Mouse (Mus musculus) kidney, postnatal 25 days (tissue): ENCODE results near the gene Orai3.
A peak's percentile ranks its signal among the peaks of the same experiment; 100 is the strongest.

Source experiments
- DNase-seq, 2 experiments: peaks; one replicate each; pipeline ENCODE4 v3.0.0; 2021; ENCODE audit warnings: mixed read lengths in 2 of 2

Orai3 gene

GRCm38 (mm10) chr7:127799738-127800137 lies 30.1 kb downstream of the Orai3 start:
- DNase-seq: peak in 1 of 2 experiments; percentile 31

DNA sequence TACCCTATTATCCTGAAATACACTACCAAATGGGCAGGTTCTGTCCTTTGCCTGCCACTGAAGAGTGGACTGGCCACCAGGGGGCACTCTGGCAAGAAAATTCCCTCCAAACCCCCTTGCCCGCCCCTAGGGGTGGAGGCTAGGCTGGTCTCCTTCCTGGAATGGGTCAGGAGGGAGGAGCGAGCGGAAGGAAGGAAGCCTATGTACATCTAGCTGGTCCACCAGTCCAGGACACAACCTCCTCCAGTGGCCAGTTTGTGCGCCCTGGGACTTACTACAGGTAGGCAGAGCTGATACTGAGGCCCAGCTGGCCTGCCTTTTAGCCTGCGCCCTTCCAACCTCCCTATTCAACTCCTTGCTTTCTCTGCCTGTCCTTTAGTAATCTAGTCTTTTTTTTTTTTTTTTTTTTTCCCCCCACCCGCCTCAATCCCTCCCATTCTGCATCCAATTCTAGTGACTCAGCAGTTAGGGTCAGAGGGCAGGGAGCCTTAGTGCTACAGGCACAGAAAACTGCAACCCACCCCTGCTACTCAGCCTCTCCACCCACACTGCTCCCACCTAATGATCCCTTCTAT lies 30.9 kb downstream of the Orai3 start, which contains the start of gene Hsd3b7:
TSS of gene Hsd3b7 (plus strand) at position 170 of the 575 bp plus-strand sequence.
- DNase-seq: peak; percentile 96

GRCm38 (mm10) chr7:127801010-127801621 lies 31.5 kb downstream of the Orai3 start:
- DNase-seq: peak in 1 of 2 experiments; percentile 58

DNA sequence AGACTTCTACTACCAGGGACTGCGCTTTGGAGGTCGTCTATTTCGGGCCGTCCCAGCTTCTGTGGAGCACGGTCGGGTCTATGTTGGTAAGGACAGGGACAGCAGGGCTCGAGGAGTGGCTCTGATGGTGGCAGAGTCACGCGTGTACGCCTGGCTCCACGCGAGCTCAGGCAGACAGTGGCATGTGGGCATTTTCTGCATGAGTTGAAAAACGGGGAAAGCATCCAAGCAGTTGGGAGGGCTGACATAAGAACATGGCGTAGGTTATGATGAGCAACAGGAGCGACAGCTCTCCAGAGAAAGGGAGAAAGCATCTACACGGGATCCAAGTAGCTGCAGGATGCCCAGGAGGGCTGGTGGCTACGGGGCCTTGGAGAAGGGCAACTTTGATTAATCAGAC lies 32.7 kb downstream of the Orai3 start:
- peak in 1 of 2 experiments; percentile 43 for DNase-seq

DNA sequence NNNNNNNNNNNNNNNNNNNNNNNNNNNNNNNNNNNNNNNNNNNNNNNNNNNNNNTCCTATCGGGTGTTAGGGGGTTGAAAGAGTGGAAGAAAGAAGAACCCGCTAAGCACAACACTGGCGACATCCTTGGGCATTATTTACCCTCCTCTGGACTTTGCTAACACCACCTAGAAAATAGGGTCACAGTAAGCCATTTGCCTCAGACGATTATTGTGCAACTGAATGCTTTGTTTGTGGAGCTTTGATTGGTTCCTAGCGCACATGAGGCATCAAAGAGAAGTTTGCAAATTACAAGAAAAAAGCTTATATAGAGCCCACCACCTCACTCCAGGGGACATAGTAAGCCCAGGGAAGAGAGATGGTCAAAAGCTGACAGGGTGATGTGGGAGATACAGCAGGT lies 39.2 kb downstream of the Orai3 start:
- DNase-seq: no peak

GRCm38 (mm10) chr7:127809846-127810245 lies 40.2 kb downstream of the Orai3 start:
- no peak for DNase-seq

GRCm38 (mm10) chr7:127810650-127811049 lies 41.0 kb downstream of the Orai3 start:
- no peak for DNase-seq

DNA sequence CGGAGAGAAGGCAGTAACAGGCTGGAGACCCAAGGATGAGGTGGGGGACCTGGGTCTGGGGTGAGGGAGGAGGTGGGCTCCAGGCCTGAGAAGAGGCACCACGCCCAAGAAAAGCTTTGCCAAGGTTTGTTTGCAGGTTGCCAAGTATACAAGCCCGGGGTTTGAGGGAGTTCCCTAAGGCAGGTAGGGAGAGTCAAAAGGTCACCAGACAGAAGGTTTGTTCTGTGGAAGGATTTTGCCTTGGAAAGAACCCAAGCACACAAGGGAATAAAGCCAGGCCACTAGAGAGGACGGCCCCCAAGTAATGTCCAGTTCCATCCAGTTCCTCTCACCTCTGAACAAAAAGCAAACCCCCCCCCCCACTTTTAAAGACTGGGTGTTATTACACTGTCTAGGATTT lies 41.6 kb downstream of the Orai3 start:
- DNase-seq: no peak

GRCm38 (mm10) chr7:127812292-127812691 lies 42.7 kb downstream of the Orai3 start:
- peak in 1 of 2 experiments; percentile 34 for DNase-seq

DNA sequence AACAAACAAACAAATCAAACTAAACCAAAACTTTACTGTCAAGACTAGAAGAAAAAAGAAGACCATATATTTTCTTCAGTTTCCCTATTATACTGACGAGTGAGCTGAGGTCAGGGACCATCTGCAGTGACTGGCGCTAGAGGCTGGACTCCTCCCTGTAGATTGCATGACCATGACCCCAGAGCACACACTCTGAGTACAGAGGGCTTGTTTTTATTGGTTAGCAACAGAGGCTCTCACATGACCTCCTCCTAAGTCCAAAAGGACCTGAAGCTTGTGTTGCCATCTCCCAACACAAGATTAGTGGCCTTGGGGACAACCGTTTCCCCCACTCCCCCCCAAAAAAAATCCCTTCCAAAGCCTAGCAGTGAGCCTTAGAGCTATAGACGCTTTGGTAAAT lies 44.2 kb downstream of the Orai3 start:
- peak in 1 of 2 experiments; percentile 59 for DNase-seq

DNA sequence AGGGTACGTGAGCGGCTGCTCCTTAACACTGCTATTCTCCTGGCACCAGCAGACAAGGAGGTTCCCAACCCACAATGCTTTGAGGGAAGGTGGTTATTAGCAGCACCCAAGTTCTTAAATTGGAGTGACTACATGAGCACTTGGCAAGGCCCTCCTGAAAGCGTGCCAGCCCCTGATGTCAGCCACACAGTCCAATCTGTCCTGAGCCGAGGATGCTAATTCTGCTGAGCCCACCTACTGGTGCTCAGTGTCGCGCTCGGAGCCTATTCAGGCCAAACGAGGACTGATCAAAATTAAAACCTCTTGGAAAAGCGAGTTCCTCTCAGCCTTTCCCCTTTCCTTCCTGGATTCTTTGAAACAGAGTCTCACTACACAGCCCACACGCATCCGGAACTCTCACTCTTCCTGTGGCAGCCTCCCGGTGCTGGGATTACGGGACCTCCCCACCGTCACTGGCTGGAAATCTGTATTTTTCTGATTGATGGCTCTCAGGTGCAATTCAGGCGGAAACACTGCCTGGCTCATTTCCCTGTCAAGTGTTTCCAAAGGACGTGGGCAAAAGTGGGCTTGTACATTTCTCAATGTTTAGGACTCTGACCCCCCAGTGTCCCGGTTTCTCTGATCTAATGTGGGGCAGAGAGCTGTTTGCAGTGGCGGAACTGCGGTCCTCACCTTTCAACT lies 44.8 kb downstream of the Orai3 start:
- DNase-seq: peak; percentile 61 to 78

GRCm38 (mm10) chr7:127815116-127815665 lies 45.6 kb downstream of the Orai3 start:
- no peak for DNase-seq

DNA sequence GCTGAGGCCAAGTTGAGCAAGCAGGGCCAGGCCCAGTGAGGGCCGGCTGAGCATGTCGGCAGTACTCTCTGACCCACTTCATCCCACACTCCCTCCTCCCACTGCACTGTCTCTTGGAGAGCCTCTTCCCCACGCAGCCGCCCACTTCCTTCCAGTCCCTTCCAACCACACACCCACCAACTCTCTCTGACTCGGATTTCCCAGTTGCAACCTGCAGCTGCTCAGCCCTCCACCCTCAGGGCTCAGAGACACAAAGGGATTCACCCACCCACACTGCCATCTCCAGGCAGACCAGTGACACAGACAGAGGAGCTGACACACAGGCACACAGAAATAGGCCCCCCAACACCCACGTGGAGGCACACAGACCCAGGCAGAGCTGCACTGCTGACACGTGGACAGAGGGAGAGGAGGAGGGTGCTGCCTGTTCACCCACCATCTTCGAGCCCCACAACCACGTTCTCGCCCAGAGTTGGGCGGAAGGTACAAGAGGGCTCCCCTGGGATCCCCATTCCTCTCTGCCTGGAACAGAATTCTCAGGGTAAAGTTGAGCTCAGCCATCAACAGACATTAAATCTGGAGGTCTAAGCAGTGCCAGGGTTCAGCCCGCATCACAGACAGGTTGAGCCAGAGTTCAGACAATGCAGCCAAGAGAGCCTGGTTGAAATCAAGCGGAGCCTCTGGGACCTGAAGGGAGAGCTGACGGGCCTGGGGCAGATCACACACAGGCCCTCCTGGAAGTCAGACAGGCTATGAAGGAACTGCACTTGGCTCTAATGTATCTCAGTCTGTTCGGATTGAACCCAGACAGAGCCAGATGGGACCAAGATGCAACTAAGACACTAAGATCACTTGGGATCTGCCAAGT lies 46.6 kb downstream of the Orai3 start:
- DNase-seq: peak; percentile 50 to 76

DNA sequence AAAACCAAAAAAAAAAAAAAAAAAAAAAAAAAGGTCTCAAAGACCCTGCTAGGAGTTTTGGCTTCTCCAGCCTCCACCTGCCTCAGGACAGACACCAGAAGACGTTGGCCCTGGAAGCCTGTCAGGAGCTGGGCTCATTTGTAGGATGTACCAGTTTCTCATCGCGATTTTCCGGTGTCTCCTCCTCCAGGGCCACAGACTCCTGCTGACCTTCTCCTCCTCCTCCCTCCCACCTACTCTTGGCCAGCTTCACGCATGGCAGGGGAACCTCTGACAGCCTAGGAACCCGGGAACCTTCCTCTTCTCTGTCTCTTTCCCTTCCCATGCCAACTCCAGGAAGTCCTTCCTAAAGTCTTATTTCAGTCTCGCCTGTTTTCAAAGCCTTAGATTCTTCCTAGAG lies 47.4 kb downstream of the Orai3 start:
- DNase-seq: no peak

DNA sequence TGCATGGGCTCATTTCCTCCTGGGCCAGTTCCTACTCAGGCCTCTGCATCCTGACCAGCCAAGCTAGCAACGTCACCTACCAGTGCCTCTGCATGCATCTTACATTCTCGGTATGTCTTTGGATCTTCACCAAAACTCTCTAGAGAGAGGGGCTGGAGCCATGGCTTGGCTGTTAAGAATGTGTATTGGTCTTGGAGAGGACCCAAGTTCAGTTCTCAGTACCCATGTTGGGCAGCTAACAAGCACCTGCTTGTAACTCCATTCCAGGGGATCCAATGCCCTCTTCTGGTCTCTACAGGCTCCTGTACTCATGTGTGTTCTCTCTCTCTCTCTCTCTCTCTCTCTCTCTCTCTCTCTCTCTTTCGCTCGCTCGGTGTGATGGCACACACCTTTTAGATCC lies 48.2 kb downstream of the Orai3 start:
- DNase-seq: no peak

DNA sequence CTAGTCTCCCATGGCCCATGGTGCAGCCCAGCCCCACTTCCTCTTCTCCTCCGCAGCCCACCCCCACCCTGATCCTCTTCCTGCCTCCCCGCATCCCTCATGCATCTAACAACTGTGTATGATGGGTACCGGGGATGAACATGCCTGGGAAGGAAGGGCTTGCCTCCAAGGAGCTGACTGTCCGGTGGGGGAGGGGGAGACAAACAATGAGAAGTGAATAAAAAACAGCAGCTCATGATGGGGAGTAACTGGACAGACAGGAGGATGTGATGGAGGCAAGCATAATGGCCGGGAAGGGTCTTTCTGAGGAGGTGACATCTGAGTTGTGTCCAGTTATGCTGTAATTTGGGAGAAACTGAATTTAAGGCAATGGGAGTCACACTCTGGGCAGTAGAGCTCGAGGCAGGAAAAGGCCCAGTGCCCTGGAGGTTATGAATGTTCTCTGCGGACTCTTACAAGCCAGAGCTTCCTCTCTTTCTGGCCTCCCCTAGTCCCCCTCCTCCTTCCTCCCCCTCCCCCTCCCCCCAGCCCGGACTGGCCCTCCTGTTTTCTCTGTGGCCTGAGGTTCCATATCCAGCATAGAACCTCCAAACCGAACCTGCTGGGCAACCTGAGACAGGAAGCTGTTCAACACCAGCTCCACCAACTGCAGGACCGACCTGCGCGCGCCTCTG lies 51.4 kb downstream of the Orai3 start:
- no peak for DNase-seq

DNA sequence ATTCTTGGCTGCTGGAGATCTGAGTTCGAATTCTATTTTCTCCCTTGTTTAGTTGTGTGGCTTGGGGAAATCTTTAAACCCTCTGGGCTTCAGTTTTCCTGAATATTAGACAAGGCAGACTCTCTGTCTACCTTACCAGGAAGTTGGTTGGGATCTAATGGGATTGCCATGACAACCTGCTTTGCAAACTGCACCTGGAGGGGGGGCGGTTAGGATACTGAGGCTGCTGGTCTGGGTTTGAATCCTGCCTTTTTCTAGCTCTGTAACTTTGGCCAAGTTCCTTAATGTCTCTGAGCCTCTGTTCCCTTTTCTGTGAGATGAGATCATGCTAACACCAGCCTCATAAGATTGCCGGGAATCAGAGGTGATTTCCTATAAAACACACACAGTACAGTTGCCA lies 52.9 kb downstream of the Orai3 start:
- no peak for DNase-seq

DNA sequence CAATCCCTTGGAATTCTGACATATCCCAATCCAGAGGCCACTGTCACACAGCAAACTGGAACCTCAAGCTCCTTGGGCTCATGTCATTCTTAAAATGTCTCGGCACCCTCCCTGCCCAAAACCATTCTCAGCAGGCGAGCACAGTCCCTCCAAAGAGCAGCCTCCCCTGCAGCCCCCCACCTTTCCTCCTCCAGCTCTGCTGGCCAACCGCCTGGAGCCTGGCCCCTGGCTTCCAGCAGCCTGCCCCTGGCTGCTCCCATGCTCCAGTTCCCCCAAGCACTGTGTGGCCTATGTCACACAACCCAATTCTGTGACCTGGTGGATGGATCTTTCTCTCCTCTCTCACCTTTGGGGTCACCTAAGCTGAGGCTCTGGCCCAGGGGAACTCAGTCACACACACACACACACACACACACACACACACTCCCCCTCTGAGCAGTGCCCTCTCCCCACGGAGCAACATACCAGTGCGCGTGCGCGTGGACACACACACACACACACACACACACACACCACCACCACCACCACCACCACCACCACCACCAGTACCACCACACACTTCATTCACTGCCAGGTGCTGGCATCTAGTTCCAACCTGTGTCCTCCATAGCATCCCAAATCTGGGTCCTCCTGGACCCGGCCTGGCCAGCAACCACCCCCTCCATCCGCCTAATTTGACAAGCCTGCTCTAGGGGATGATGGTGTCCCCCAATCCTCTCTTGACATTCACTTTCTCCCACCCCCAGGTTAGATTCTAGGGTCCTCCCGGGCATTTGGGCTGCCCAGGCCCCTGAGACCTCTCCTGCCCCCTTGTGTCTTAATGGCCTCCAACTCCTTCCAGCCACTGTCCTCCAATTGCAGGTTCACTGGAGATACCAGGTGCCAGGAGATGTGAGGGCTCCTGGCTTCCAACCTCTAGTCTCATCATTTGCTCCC lies 53.9 kb downstream of the Orai3 start:
- DNase-seq: no peak

GRCm38 (mm10) chr7:127824176-127824871 lies 54.7 kb downstream of the Orai3 start, which contains the start of the genes Stx4a and Stx1b:
Gene Stx4a (plus strand): TSS chr7:127824294.
Gene Stx1b (minus strand): TSS chr7:127824549.
- DNase-seq: no peak
